Mouse (Mus musculus) forebrain, embryonic 13.5 days (tissue): ENCODE data around the gene Rps6ka5. TPM values are rescaled to one million over a fixed set of nuclear protein-coding genes. Genes with fewer than 3 reads are reported as not detected.

Source experiments
- ATAC-seq: fragments of 200-750 bp; cut with Nextera tagmentation; 2 replicates; pipeline ENCODE4 v1.8.0; 2017
- H3K27ac ChIP-seq: fragments of 300-500 bp; sonication (generic); 2 replicates; pipeline ENCODE4 v1.5.1; 2015; ENCODE audit warnings: inconsistent platforms, mild to moderate bottlenecking, moderate library complexity
- H3K27me3 ChIP-seq: fragments of 300-500 bp; sonication (generic); 2 replicates; pipeline ENCODE4 v1.6.1; 2015; ENCODE audit warnings: mild to moderate bottlenecking, inconsistent platforms
- H3K36me3 ChIP-seq: fragments of 300-500 bp; sonication (generic); 2 replicates; pipeline ENCODE4 v1.6.1; 2015; ENCODE audit warnings: mild to moderate bottlenecking, inconsistent platforms; ENCODE audit not compliant: poor library complexity, severe bottlenecking
- H3K4me1 ChIP-seq: fragments of 300-500 bp; sonication (generic); 2 replicates; pipeline ENCODE4 v1.6.1; 2015; ENCODE audit warnings: inconsistent platforms
- H3K4me2 ChIP-seq: fragments of 300-500 bp; sonication (generic); 2 replicates; pipeline ENCODE4 v1.6.1; 2015; ENCODE audit warnings: inconsistent platforms, mild to moderate bottlenecking, moderate library complexity
- H3K4me3 ChIP-seq: fragments of 300-500 bp; sonication (generic); 2 replicates; pipeline ENCODE4 v1.5.1; 2015; ENCODE audit warnings: mild to moderate bottlenecking, inconsistent platforms
- H3K9ac ChIP-seq: fragments of 300-500 bp; sonication (generic); 2 replicates; pipeline ENCODE4 v1.6.1; 2015; ENCODE audit warnings: mild to moderate bottlenecking, inconsistent platforms
- H3K9me3 ChIP-seq: fragments of 300-500 bp; sonication (generic); replicated peaks from 2 replicates; pipeline ENCODE4 v1.6.1; 2016; ENCODE audit warnings: inconsistent platforms
- WGBS: fragments of 180-500 bp; shearing (Covaris S2); methylation state at CpG from one replicate; pipeline ENCODE4 v1.1.7; 2015; 5-methylcytosine and 5-hydroxymethylcytosine counted together
- polyA plus RNA-seq: library from polyadenylated mRNA; unstranded; fragments of >200 nt; fragmentation: Nextera tagmentation; extraction: Ambion mirVana; gene quantifications from 2 replicates; pipeline ENCODE4 v1.2.1, GENCODE M21; 2015

The Rps6ka5 gene
- 7.3 and 8.5 TPM in 2 replicates for polyA plus RNA-seq

DNA sequence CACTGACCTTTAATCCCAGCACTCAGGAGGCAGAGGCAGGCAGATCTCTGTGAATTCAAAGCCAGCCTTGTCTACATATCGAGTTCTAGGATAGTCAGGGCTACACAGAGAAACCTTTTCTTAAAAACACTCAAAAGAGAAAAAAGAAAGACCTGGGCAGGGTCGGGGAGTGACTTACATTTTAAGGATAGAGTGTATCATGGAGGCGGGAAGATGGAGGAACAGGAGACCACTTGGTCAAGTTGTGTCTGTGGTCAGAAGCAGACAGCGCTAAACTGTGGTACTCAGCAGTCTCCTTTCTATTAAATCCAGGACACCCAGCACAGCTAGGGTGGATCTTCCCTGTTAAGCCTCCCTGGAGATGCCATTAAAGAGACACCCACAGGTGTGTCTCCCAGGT, at the start of gene Rps6ka5:
Gene Rps6ka5, minus strand, starts transcription at position 333 of the 400 bp plus-strand sequence.
- peak within 1 kb of the TSS; percentile 58 for H3K4me2 ChIP-seq
- peaks cover 24% of the 10 kb centered on the region for H3K4me1 ChIP-seq
- WGBS: 91% methylated on average over 4 of the region's 4 CpGs
- H3K4me3 ChIP-seq: peak within 1 kb of the TSS; percentile 76; the same call in 1 of the 2 replicates
- H3K27me3 ChIP-seq: no peaks in the 10 kb centered on the region
- no peaks in the 10 kb centered on the region for H3K36me3 ChIP-seq
- H3K9ac ChIP-seq: no peak within 1 kb of the TSS
- no peaks in the 10 kb centered on the region for H3K9me3 ChIP-seq
- ATAC-seq: no peak
- H3K27ac ChIP-seq: no peak within 1 kb of the TSS

DNA sequence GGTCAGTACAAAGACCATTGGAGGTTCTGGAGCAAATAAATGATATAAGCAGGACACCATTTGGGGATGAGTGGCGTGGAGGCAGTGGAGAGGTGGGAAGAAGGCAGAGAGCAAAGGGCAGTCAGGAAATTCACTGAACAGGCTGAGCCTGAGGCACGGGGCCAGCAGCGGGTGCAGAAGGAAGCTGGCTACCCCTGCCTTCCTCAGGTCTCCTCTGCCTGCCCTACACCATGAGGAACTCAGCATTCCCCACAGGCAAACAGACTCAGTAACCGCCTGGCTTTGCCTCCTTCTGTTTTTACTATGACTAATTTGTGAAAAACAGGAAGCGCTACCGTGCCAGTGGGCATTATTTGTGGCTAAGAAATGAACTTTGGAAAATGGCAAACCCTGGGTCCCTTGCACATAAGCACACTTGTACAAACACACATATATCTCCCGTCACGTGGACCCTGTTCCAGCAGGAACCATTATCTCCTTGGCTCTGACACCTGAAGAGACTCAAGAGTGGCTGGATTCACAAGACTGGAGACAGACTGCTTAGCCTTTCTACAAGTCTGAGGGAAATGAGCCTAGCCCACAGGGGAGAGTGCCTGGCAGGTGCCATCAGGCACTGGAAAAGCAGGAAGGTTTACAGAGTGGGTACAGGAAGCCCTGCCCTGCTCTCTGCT, 49.3 kb upstream of the Rps6ka5 start:
- no peak overlapping the region for H3K4me2 ChIP-seq
- H3K4me3 ChIP-seq: no peak overlapping the region
- H3K36me3 ChIP-seq: no peaks in the 10 kb centered on the region
- peaks cover 23% of the 10 kb centered on the region for H3K4me1 ChIP-seq
- H3K27ac ChIP-seq: no peak overlapping the region
- H3K9ac ChIP-seq: no peak overlapping the region
- no peaks in the 10 kb centered on the region for H3K9me3 ChIP-seq
- no peak for ATAC-seq
- H3K27me3 ChIP-seq: no peaks in the 10 kb centered on the region
- 90% methylated on average over 8 of the region's 8 CpGs for WGBS

DNA sequence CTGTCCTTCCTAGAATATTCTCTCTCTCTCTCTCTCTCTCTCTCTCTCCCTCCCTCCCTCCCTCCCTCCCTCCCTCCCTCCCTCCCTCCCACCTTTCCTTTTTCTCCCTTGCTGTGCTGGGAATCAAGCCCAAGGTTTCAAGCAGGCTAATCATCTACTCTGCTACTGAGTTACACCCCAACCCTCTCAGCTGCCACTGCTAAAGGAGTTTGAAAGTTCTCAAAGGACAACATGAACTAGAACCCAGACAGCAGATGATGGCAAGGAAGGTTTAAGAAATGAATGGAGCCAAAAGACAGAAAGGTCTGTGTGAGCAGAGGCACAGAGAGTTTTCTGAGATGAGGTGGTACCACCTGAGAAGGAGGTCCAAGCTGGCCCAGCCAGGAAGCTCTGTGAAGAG, 48.5 kb upstream of the Rps6ka5 start:
- Histone ChIP-seq H3K4me1 (peaks cover 23% of the 10 kb centered on the region), H3K9ac (no peak overlapping the region), H3K4me2 (no peak overlapping the region), H3K4me3 (no peak overlapping the region), H3K27me3 (no peaks in the 10 kb centered on the region), H3K9me3 (no peaks in the 10 kb centered on the region), H3K36me3 (no peaks in the 10 kb centered on the region), H3K27ac (no peak overlapping the region)
- no peak for ATAC-seq

DNA sequence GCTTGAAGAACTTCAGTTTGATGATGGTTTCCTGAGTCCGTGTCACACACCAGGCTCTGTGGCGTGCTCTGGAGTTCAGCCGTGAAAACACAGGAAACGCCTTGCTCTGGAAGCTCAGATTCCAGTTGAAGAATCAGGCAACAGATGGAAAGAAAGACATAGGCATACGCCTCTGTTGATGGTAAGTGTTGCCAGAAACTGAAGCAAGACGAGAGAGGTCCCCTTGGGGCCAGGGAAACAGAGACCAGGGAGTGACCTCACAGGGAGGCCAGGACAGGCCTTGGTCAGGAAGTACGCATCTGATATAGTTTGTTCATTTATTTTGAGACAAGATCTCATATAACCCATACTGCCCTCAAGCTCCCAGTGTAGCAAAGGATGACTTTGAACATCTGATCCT, 48.0 kb upstream of the Rps6ka5 start:
- Histone ChIP-seq H3K4me1 (peaks cover 20% of the 10 kb centered on the region), H3K9me3 (no peaks in the 10 kb centered on the region), H3K4me2 (no peak overlapping the region), H3K36me3 (no peaks in the 10 kb centered on the region), H3K4me3 (no peak overlapping the region), H3K27me3 (no peaks in the 10 kb centered on the region), H3K27ac (no peak overlapping the region), H3K9ac (no peak overlapping the region)
- WGBS: 86% methylated on average over 7 of the region's 7 CpGs
- no peak for ATAC-seq

DNA sequence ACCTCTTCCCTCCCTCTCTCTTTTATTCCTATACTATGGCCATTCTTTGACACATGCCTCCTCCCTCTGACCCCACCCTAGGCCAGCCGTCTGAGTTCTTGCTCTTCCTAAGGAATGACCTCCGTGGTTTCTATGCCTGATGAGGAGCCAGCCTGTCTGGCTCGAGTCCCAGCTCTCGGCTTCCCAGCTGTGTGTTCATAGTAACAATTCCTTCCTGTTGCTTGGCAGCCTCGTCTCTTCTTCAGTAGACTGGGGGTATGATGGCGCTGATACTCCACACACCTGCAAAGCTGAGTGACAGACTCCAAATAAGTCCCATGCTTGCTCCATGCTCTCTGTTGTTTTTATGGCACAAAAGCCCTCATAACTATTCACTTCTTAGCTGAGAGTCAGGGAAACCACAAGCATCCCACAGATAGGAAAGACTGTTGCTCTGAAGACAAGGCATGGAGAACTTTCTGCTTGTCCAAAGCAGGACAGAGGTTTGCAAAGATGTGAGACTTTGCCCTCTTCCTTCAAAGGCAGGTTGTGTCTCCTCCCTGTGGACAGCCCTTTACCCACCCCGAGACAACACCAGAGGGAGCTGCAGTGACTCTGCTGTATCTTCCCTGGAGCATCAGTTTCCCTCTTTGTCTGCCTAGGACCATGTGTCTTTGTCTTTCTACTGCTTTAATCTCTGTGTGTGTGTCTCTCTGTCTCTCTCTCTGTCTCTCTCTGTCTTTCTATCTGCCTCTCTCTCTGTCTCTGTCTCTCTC, 45.6 kb upstream of the Rps6ka5 start:
- Histone ChIP-seq H3K9ac (no peak overlapping the region), H3K27me3 (no peaks in the 10 kb centered on the region), H3K4me3 (no peak overlapping the region), H3K27ac (0 out of 2 replicates have a peak overlapping the region, but pooled peaks have one; percentile 31), H3K4me1 (peaks cover 6% of the 10 kb centered on the region), H3K36me3 (no peaks in the 10 kb centered on the region), H3K4me2 (no peak overlapping the region), H3K9me3 (no peaks in the 10 kb centered on the region)
- ATAC-seq: peak; percentile 71; the same call in 1 of the 2 replicates
- 36% methylated on average over 7 of the region's 7 CpGs for WGBS

DNA sequence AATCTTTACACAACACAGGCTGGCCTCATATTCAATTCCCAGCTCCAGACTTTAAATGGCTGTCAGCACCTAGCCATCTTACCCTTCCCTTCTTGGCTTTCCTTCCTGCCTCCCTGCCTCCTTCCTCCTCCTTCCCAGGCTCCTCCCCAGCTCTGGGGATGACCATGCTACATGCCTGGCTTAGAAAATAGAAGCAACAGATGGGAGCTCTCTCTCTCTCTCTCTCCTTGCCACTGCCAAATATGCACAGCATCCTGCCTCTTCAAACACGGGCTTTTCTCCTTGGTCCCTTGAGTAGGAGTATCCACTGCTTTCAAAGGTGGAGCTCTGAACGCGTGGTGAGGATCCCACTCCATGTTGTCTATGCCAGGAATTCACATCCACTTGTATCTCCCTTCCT, 44.0 kb upstream of the Rps6ka5 start:
- ATAC-seq: no peak
- Histone ChIP-seq H3K4me1 (peaks cover 6% of the 10 kb centered on the region), H3K9me3 (no peaks in the 10 kb centered on the region), H3K36me3 (no peaks in the 10 kb centered on the region), H3K9ac (no peak overlapping the region), H3K4me3 (no peak overlapping the region), H3K27me3 (no peaks in the 10 kb centered on the region), H3K4me2 (no peak overlapping the region), H3K27ac (no peak overlapping the region)
- WGBS: 89% methylated on average over 3 of the region's 3 CpGs

DNA sequence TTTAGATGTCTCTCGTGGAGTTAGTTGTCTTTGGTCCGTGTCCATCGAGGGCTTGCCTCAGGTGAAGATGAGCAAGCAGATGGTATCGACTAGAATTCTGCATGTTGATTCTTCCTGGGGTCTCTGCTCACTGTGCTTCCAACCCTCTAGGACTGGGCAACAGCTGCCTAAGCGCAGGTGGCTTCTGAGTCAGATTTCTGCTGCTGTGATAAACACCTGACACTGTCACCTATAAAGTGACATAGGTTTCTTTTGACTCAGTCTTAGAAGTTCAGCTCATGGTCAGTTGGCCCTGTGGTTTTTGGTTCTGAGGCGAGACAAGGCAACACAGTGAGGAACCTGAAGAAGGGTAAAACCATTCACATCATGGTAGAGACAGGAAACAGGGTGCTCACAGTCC, 43.1 kb upstream of the Rps6ka5 start:
- no peak for ATAC-seq
- no peaks in the 10 kb centered on the region for H3K36me3 ChIP-seq
- 92% methylated on average over 6 of the region's 6 CpGs for WGBS
- no peaks in the 10 kb centered on the region for H3K9me3 ChIP-seq
- H3K27ac ChIP-seq: no peak overlapping the region
- H3K27me3 ChIP-seq: no peaks in the 10 kb centered on the region
- no peak overlapping the region for H3K4me3 ChIP-seq
- peaks cover 6% of the 10 kb centered on the region for H3K4me1 ChIP-seq
- H3K4me2 ChIP-seq: no peak overlapping the region
- no peak overlapping the region for H3K9ac ChIP-seq

DNA sequence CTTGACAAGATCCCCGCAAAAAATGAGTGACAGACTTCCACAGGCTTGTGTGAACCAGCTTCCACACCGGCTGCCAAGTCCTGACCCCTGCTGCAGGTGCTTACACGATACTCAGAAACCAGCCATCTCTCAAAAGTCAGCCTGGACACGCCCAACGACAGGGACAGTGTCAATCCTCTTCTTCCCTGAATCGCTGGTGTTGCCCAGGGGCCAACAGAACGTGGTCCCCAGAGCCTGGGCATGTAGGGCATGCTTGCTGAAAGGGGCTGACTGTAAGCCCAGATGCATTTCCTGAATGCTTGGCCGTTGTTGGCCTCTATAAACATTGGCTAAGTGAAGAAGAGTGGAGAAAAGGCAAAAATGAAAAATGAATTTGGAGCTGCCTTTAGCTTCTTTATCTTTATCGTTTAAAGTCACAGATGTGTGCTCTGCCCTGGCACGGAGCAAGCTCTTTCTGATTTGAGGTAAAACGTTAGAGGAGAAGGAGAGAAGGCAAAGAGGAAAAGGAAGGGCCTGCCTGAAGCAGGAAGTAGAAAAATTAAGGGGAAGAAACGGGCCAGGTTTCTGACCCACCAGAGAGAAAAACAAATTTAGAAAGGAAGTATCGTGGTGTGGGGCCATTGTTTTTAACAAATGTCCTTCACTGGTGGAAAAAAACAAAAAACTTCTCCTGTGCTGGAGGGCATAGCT, 37.7 kb upstream of the Rps6ka5 start:
- Histone ChIP-seq H3K36me3 (no peaks in the 10 kb centered on the region), H3K9me3 (no peaks in the 10 kb centered on the region), H3K4me3 (no peak overlapping the region), H3K27me3 (no peaks in the 10 kb centered on the region), H3K4me2 (no peak overlapping the region), H3K9ac (no peak overlapping the region), H3K4me1 (peaks cover 11% of the 10 kb centered on the region), H3K27ac (0 out of 2 replicates have a peak overlapping the region, but pooled peaks have one; percentile 8)
- no peak for ATAC-seq
- 76% methylated on average over 13 of the region's 13 CpGs for WGBS

DNA sequence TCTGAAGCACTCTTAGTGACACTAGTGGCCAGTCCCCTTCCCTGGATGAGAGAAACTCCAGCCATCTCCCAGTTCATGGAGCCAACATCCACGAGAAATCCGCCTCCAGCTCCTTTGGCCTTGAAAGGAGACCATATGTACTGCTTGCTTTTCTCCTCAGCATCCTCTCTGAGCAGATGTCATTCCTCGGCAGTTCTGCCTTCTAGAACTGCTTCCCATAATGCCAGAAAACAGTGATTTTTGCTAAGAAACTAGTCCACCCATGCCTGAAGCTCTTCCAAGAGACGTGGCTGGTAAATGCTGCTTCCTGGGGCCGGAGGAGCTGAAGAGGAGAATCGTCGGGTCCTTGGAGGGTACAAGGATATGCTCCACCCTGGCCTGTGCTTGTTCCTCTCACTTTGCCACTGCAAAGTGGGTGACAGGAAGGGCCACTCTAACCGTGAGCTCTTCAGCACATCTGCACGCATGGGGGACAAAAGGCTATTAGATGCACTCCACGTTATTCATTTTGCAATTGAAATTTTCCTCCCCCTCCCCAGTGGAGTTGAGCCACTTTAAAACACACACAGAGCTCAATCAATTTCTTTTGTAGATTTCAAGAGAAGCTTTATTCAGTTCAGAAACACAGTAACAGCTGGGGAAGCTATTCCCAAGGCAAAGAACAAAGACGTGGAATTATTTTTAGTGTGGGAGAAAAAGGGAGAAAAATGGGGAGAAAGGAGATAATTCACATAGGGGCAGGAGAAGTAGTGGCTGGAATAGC, 36.1 kb upstream of the Rps6ka5 start:
- ATAC-seq: peak; percentile 75

DNA sequence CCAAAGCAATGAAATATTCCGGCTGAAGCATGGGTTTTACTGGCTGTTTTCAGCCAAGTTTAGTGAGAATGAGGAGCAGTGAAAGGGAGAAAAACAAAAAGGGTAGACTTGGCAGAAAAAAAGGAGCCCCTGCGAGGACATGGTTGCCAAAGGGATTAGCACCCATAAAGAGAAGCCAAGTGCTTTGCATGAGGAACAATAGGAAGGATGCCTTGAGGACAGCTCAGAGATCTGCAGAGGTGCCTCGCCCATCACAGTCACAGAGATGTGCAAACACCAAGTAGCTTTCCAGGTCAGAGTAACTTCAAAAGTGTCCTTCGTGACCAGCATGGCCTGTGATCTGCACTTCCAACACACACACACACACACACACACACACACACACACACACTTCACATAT, 30.6 kb upstream of the Rps6ka5 start:
- no peak for ATAC-seq
- no peak overlapping the region for H3K27ac ChIP-seq
- no peaks in the 10 kb centered on the region for H3K36me3 ChIP-seq
- no peak overlapping the region for H3K9ac ChIP-seq
- no peaks in the 10 kb centered on the region for H3K9me3 ChIP-seq
- WGBS: 24% methylated on average over 4 of the region's 4 CpGs
- H3K27me3 ChIP-seq: no peaks in the 10 kb centered on the region
- H3K4me3 ChIP-seq: no peak overlapping the region
- no peak overlapping the region for H3K4me2 ChIP-seq
- H3K4me1 ChIP-seq: no peaks in the 10 kb centered on the region; the same call in 1 of the 2 replicates

More for the DNA sequence above, 36.1 kb upstream of the Rps6ka5 start:
- Histone ChIP-seq H3K4me1 (peaks cover 11% of the 10 kb centered on the region), H3K36me3 (no peaks in the 10 kb centered on the region), H3K27me3 (no peaks in the 10 kb centered on the region), H3K27ac (peak overlapping the region; percentile 72), H3K9me3 (no peaks in the 10 kb centered on the region), H3K4me2 (no peak overlapping the region), H3K4me3 (no peak overlapping the region), H3K9ac (no peak overlapping the region; the same call in 1 of the 2 replicates)
- 47% methylated on average over 11 of the region's 11 CpGs for WGBS

DNA sequence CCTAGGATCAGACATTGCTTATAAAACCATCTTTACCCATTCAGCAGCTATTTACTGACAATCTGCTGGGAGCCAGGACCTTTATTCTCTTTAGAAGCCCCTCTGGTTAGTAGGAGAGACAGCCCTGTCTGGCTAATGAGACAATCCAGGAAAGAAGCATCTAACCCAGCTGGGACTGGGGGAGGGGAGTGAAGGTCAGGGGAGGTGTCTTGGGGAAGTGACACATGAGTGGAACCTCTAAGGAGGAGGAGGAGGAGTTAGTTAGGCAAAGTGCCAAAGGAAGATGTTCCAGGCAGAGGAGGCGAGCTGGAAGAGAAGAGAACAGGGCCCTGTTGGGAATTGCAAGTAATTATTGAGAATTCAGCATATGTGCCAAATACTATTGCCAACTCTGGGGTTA, 26.9 kb upstream of the Rps6ka5 start:
- Histone ChIP-seq H3K36me3 (no peaks in the 10 kb centered on the region), H3K27me3 (no peaks in the 10 kb centered on the region), H3K27ac (no peak overlapping the region), H3K4me3 (no peak overlapping the region), H3K4me2 (no peak overlapping the region), H3K9ac (no peak overlapping the region), H3K4me1 (no peaks in the 10 kb centered on the region; the same call in 1 of the 2 replicates), H3K9me3 (no peaks in the 10 kb centered on the region)
- WGBS: 36% methylated on average over 1 of the region's 1 CpGs
- no peak for ATAC-seq
